Mouse (Mus musculus) brain, embryonic 14.5 days (tissue): ENCODE data around the gene Utp4. TPM values are rescaled to one million over a fixed set of nuclear protein-coding genes. Genes with fewer than 3 reads are reported as not detected.

Experiments used
- DNase-seq: peaks from one replicate; pipeline ENCODE4 v3.0.0-alpha.2; 2011; ENCODE audit warnings: low read depth
- CTCF ChIP-seq: fragments of 200-500 bp; IDR thresholded peaks from 2 replicates; pipeline ENCODE4 v1.5.1; 2012; ENCODE audit warnings: inconsistent platforms, mild to moderate bottlenecking, moderate library complexity, borderline replicate concordance; ENCODE audit not compliant: insufficient read depth, insufficient read length; ENCODE audit errors: extremely low read depth
- POLR2A ChIP-seq: fragments of 200-500 bp; IDR thresholded peaks from 2 replicates; pipeline ENCODE4 v1.6.1; 2012; ENCODE audit warnings: mild to moderate bottlenecking, inconsistent platforms, borderline replicate concordance; ENCODE audit not compliant: poor library complexity, insufficient read depth, insufficient read length, severe bottlenecking; ENCODE audit errors: extremely low read depth
- polyA plus RNA-seq: library from polyadenylated mRNA; depleted of rRNA; stranded (reverse); fragments of >200 nt; gene quantifications from 2 replicates; pipeline ENCODE4 v1.2.3, GENCODE M21; 2012; rRNA removed

Utp4 gene
- polyA plus RNA-seq, 1 experiment: 32.4 TPM

DNA sequence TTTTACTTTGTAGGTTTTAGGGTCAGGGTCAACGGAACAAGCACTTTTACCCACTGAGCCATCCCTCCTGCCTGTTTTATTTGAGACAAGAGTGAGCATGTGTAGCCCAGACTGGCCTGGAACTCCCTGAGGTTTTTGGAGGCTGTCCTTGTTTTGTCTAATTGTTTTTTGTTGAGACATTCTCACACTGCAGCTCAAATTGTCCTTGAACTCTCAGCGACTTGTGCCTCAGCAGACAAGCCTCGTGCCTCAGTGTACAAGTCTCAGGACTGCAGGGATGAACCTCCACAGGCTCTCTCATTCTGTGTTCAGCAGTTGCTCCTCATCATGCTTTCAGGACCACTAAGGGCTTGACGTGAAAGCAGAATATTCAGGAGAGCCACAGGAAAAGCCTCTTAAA lies 58.3 kb downstream of the Utp4 start:
- no peak for TF ChIP-seq CTCF
- TF ChIP-seq POLR2A: no peak
- no peak for DNase-seq

DNA sequence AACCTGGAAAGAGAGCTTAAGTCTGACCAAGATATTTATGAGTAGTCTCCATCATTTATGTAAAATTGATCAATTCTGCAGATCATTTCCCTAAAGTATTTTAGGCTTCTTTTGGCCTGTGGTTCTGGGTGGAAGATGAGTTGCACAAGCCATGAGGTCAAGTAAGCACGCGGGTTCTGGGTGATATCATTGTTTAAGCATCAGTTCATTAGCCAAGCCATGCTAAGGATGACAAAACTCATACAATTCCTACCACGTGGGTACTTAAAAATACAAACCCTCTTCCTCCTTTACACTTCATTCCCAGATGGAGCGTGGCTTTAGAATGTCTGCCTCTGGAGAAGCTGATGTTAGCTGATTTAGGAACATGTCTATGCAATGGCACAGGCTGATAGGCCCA lies 60.1 kb downstream of the Utp4 start:
- no peak for DNase-seq
- TF ChIP-seq POLR2A: no peak

GRCm38 (mm10) chr8:106957086-106957485 lies 63.6 kb downstream of the Utp4 start:
- DNase-seq: no peak

DNA sequence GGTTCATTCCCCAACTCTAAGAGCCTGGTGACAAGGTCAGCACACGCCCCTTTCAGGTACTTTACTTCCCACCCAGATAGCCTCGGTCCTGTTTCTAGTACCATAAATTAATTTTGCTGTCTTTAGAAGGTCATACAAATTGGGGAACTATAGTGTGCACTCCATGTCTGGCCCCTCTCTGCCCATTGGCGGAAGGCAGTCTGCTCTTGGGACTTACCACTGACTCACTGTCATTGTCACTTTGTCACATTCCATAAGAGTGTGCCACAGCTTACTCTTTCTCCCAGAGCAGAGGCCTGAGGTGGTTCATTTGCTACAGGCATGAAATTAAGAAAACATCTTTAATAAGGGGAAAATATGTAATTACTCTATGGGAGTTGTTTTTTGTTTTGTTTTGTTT lies 64.8 kb downstream of the Utp4 start:
- TF ChIP-seq POLR2A: no peak
- no peak for TF ChIP-seq CTCF
- DNase-seq: no peak

More at GRCm38 (mm10) chr8:106957086-106957485, 63.6 kb downstream of the Utp4 start:
- TF ChIP-seq CTCF (no peak), POLR2A (no peak)

DNA sequence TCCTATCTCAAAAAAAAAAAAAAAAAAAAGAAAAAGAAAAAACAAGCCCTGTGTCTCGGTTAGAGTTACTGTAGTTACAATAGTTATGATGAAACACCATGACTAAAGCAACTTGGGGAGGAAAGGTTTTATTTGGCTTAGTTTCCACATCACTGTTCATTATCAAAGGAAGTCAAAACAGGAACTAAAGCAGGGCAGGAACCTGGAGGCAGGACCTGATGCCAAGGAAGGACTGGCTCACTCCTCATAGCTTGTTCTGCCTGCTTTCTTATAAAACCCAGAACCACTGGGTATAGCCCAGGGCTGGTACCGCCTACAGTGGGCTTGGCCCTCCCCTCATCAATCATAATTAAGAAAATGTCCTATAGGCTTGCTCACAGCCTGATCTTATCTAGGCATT lies 66.2 kb downstream of the Utp4 start:
- TF ChIP-seq POLR2A (no peak), CTCF (no peak)
- no peak for DNase-seq

DNA sequence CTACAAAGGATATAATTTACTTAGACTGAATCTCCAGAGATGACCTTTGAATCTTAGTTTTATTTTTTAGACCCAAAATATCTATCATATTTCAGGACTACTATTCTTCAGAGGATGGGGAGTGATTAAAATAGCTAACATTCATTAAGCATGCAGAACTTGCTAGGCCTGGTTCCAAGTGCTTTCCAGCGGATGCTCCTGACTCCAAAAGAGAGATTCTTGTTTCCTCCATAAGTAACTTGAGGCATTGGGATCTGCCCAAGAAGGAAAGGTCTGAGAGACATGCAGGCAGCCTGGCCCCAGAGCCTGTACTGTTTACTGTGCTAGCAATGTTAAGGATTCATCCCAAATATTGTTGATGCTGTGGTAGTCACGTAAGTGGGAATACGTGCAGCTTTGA lies 68.9 kb downstream of the Utp4 start:
- TF ChIP-seq CTCF (no peak), POLR2A (no peak)
- no peak for DNase-seq

DNA sequence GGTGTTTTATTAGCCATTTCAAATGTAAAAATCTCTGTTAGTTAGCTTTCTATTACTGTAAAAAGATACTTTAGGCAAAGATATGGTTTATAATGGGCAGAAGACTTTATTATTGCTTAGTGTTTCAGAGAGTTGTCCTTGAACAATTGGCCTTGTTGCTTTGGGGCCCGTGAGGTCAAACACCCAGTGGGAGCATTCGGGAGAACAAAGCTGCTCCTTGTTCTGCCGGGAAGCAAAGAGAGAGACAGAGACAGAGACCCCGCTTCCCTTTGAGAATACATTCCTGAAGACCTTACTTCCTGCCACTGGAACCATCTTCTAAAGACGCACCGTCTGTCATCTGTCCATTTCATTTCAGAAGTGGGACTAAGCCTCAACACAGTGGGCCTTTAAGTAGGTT lies 69.9 kb downstream of the Utp4 start:
- TF ChIP-seq POLR2A: no peak
- TF ChIP-seq CTCF: no peak
- no peak for DNase-seq

GRCm38 (mm10) chr8:106964573-106964972 lies 71.1 kb downstream of the Utp4 start:
- no peak for DNase-seq
- TF ChIP-seq POLR2A (no peak), CTCF (no peak)

DNA sequence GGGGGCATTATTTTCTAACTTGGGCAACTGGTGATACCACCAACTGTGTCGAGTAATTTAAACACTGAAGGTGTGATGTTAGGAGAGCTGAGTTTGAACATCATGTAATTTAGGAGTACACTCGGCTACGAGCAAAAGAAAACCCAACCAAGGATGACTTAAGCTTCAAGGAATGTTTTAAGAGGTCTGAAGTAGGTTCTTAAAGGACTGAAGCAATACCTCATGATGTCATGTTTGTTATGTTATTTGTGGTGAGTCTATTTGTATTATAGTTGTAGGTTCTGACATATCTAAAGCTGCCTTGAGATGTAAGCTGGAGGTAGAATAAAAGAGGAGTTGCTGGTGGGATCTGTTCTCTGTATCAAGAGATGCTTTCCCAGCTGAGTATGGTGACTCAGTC lies 76.5 kb downstream of the Utp4 start:
- DNase-seq: no peak
- TF ChIP-seq CTCF: no peak
- TF ChIP-seq POLR2A: no peak

DNA sequence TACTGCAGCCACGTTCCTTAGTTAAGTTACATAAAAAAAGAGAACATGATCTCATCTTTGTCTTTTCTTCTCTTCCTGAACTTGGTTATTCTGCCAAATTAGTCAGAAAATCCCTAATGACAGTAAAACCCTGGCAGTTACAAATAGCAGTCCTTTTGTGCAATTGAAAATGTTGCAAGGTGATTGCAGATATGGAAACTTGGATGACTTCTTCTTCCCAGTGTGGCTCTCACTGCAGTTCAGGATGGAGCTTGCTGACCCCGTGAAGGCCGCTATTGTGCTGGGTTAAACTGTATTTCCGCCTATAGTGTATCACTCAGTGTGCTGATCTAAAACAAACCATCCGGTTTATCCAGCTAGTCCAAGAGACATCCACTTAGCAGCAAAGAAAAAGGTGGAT lies 78.5 kb downstream of the Utp4 start:
- no peak for TF ChIP-seq CTCF
- TF ChIP-seq POLR2A: no peak
- no peak for DNase-seq

Other genes starting within 250 kb of the Utp4 start
- gene Tango6, start 210.6 kb upstream of the Utp4 start, polyA plus RNA-seq: 3.8 and 5.2 TPM in 2 replicates
- 8.0 and 9.0 TPM in 2 replicates for gene Has3, start 23.4 kb upstream of the Utp4 start, polyA plus RNA-seq
- gene Sntb2, start 42.1 kb downstream of the Utp4 start, polyA plus RNA-seq: 4.0 and 5.7 TPM in 2 replicates
- 83.3 and 99.5 TPM in 2 replicates for gene Vps4a, start 137.6 kb downstream of the Utp4 start, polyA plus RNA-seq
- gene Pdf, start 155.0 kb downstream of the Utp4 start, polyA plus RNA-seq: 26.9 and 27.6 TPM in 2 replicates
- gene Cog8, start 163.1 kb downstream of the Utp4 start, polyA plus RNA-seq: 57.7 and 63.3 TPM in 2 replicates
- gene Nip7, start 163.2 kb downstream of the Utp4 start, polyA plus RNA-seq: 49.1 and 50.6 TPM in 2 replicates
- gene Tmed6, start 172.0 kb downstream of the Utp4 start, polyA plus RNA-seq: not detected in 2 replicates
- gene Terf2, start 202.9 kb downstream of the Utp4 start, polyA plus RNA-seq: 45.6 and 51.9 TPM in 2 replicates